Comparison of ENCODE assay signal across 16 mouse cellular contexts in genomic region chr19:56958582-56959021, GRCm38 (mm10). TPM values are rescaled to one million over a fixed set of nuclear protein-coding genes. Genes with fewer than 3 reads are reported as not detected.
DNase-seq lines count a peak whose midpoint lies in the region; ATAC-seq lines count a peak whose summit lies in the region.
"Had no signal": no experiment of that assay in that cellular context is flagged by ENCODE, and none has a peak within 500 bp of the region (broad histone marks: within the 10 kb centered on the region; RNA-seq: fewer than 3 reads in every experiment).

No protein-coding gene starts in this region.

- H3K4me3 ChIP-seq in kidney, embryonic 16.5 days (ENCODE audit: low read length), result no peak overlapping the region
- no peak overlapping the region for H3K4me3 ChIP-seq in stomach, embryonic 15.5 days (replicated peaks)
- H3K4me3 ChIP-seq: heart, adult 2 months; neural tube, embryonic 12.5 days had no signal

- 32% methylated on average over 6 of the region's 6 CpGs for WGBS in kidney, embryonic 16.5 days
- 23% methylated on average over 6 of the region's 6 CpGs for WGBS in stomach, embryonic 15.5 days

- intact Hi-C loops in heart, postnatal 10 days (cut with DNase I), result no loop called here

- H3K4me2 ChIP-seq in kidney, embryonic 16.5 days (replicated peaks; ENCODE audit: low read depth, low read length), result no peak overlapping the region
- peak overlapping the region; percentile 22 for H3K4me2 ChIP-seq in stomach, embryonic 15.5 days
- H3K4me2 ChIP-seq: neural tube, embryonic 12.5 days had no signal

- H3K4me1 ChIP-seq in kidney, embryonic 16.5 days (ENCODE audit: insufficient read depth, low read length), result peaks cover 24% of the 10 kb centered on the region
- H3K4me1 ChIP-seq in stomach, embryonic 15.5 days, result peaks cover 18% of the 10 kb centered on the region
- H3K4me1 ChIP-seq: neural tube, embryonic 12.5 days had no signal

- no peak overlapping the region for H3K9ac ChIP-seq in kidney, embryonic 16.5 days (replicated peaks; ENCODE audit: low read length)
- no peak overlapping the region for H3K9ac ChIP-seq in stomach, embryonic 15.5 days
- H3K9ac ChIP-seq: neural tube, embryonic 12.5 days had no signal

- H3K9me3 ChIP-seq in kidney, embryonic 16.5 days (ENCODE audit: low read length), result no peaks in the 10 kb centered on the region
- no peaks in the 10 kb centered on the region for H3K9me3 ChIP-seq in stomach, embryonic 15.5 days
- H3K9me3 ChIP-seq: neural tube, embryonic 12.5 days had no signal

- ATAC-seq in kidney, embryonic 16.5 days (ENCODE audit: low FRiP score, low TSS enrichment), result peak; percentile 92
- peak; percentile 65; the same call in 1 of the 2 replicates for ATAC-seq in stomach, embryonic 15.5 days (ENCODE audit: insufficient read depth, low FRiP score, low read depth)
- no peak for ATAC-seq in cerebellum, adult (ENCODE audit: insufficient number of reproducible peaks, low FRiP score, low TSS enrichment)
- ATAC-seq: hindbrain, embryonic 16.5 days had no signal

- H3K27me3 ChIP-seq in kidney, embryonic 16.5 days (ENCODE audit: insufficient read depth, low read length), result no peaks in the 10 kb centered on the region
- no peaks in the 10 kb centered on the region for H3K27me3 ChIP-seq in stomach, embryonic 15.5 days (replicated peaks)
- H3K27me3 ChIP-seq: neural tube, embryonic 12.5 days had no signal

- H3K36me3 ChIP-seq in kidney, embryonic 16.5 days (ENCODE audit: insufficient read depth, low read length), result no peaks in the 10 kb centered on the region
- no peaks in the 10 kb centered on the region for H3K36me3 ChIP-seq in stomach, embryonic 15.5 days
- H3K36me3 ChIP-seq: neural tube, embryonic 12.5 days had no signal

- DNase-seq in heart, postnatal 10 days, result peak; percentile 46 to 55
- no peak for DNase-seq in heart, adult 8-10 months (ENCODE audit: low spot score)
- peak; percentile 61 for DNase-seq in ovary, adult 18-20 months (ENCODE audit: low spot score)
- DNase-seq in ovary, postnatal 14 days (ENCODE audit: low spot score), result no peak
- no peak for DNase-seq in adrenal gland, postnatal 36 days
- DNase-seq: cerebellum, adult 18-20 months; midbrain, embryonic 14.5 days; thymus, postnatal 4 days had no signal

- peak overlapping the region; percentile 83 for H3K27ac ChIP-seq in kidney, embryonic 16.5 days (ENCODE audit: low read length)
- H3K27ac ChIP-seq in stomach, embryonic 15.5 days, result peak overlapping the region; percentile 79
- H3K27ac ChIP-seq: heart, adult 2 months; macrophage; neural tube, embryonic 12.5 days had no signal

RNA-seq across cellular contexts. Expression of gene Afap1l2, which starts 49.4 kb away (rescaled TPM):
- 10 to 100 TPM; 11.0 to 13.4 TPM for total RNA-seq in heart, postnatal 10 days (2021)
- 1 to 10 TPM; 2.8 to 4.4 (median 3.5) TPM for total RNA-seq in heart, adult 8-10 months (2022)
- 22.0 and 22.3 TPM in 2 replicates for polyA plus RNA-seq in kidney, embryonic 16.5 days (2015; fragmentation: Nextera tagmentation; extraction: Ambion mirVana)
- polyA plus RNA-seq in stomach, embryonic 15.5 days (2015; fragmentation: Nextera tagmentation; extraction: Ambion mirVana), result 21.2 and 21.7 TPM in 2 replicates
- 10 to 100 TPM; 12.2 to 27.4 TPM for total RNA-seq in adrenal gland, postnatal 36 days (2021)
- total RNA-seq: common myeloid progenitor, adult 5-6 weeks had no signal
- polyA plus RNA-seq: macrophage had no signal

Comparison
In these comparisons a context has a peak if more than half of its experiments do, and no peak if none do; other contexts are left out.
1. DNase-seq: peak in heart, postnatal 10 days (2 of 2) and ovary, adult 18-20 months (single experiment); none in heart, adult 8-10 months (single experiment), ovary, postnatal 14 days (single experiment) and adrenal gland, postnatal 36 days (0 of 2).